Mouse (Mus musculus) G1E (cell line): ENCODE data around the gene Klk4.

Experiments used
- CTCF ChIP-seq: IDR thresholded peaks from 2 replicates; pipeline ENCODE4 v1.5.1; 2012; ENCODE audit warnings: low read depth, low read length, inconsistent platforms, mixed read lengths
- GATA1 ChIP-seq: IDR thresholded peaks from 2 replicates; pipeline ENCODE4 v1.6.1; 2012; ENCODE audit warnings: borderline replicate concordance, low read length, inconsistent platforms, mixed read lengths
- POLR2AphosphoS5 ChIP-seq: IDR thresholded peaks from 2 replicates; pipeline ENCODE4 v1.6.1; 2012; ENCODE audit warnings: low read depth, low read length, inconsistent platforms; ENCODE audit not compliant: insufficient replicate concordance
- TAL1 ChIP-seq: conservative IDR thresholded peaks from 2 replicates; pipeline ENCODE4 v1.6.1; 2012; ENCODE audit warnings: low read depth, low read length, inconsistent platforms, mixed read lengths

GRCm38 (mm10) chr7:43882346-43882745 lies 1.4 kb downstream of the Klk4 start:
- TF ChIP-seq GATA1: no peak
- TF ChIP-seq TAL1: no peak
- TF ChIP-seq CTCF: no peak
- no peak for TF ChIP-seq POLR2AphosphoS5
